Mouse (Mus musculus) embryo, embryonic 10.5 days (tissue): Measurements from ENCODE around the gene Aadacl2.

ENCODE experiments used
- DNase-seq: peaks from one replicate; pipeline ENCODE4 v3.0.0-alpha.2; 2015; ENCODE audit warnings: low spot score

Aadacl2 gene

DNA sequence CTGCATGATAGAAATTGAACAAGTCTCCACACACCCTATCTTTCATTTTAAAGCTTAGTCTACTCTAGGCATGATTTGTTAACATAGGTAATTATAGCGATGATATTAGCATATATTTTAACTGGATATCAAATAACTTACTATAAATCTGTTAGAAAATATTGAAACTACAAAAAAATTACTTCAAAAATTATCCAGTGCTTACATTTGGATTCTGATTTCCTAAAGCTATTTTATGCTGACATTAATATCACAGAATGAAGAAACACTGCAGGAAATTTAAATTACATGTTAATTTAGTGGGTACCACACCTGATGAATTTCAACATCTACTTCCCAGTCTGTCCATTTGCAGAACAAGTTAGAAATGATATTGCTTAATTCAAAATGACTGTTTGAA, at the start of gene Aadacl2:
Gene Aadacl2, plus strand, starts transcription at position 301 of the 400 bp plus-strand sequence.
- DNase-seq: no peak

DNA sequence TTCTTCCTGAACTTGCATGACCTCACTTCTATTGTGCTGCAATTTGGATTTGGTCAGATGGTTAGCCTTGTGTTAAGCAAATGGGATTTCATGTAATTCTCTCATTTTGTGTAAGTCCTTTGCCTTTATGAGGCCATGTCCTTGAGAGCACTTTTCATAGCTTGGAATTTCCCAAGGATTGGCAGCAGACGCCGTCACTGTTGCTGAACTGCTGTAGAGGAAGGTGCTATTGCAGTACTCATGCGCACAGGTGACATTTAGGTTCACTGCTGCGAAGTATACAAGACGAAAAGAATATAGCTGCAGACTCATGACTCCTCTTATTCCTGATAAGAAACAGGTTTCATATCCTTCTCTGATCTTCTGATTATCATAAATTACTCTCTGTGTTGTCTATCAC, 35.7 kb upstream of the Aadacl2 start:
- DNase-seq: no peak

DNA sequence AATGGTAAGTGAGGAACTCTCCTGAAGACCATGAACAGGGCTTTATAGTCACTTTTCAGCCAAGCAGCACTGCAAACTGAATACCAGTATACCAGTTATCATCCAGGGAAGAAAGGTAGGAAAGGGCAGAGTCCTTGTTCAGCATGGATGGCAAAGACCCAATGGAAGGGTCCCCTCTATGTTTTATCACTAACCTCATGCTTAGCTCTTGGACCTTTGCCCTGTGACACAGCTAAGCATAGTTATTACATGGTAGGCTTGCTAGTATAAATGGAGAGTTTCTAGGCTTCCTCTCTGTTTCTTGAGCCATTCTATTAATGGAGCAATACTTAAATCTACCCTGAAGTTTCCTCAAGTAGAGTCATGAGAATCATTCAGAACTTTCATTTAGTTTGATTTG, 32.0 kb upstream of the Aadacl2 start:
- DNase-seq: no peak

DNA sequence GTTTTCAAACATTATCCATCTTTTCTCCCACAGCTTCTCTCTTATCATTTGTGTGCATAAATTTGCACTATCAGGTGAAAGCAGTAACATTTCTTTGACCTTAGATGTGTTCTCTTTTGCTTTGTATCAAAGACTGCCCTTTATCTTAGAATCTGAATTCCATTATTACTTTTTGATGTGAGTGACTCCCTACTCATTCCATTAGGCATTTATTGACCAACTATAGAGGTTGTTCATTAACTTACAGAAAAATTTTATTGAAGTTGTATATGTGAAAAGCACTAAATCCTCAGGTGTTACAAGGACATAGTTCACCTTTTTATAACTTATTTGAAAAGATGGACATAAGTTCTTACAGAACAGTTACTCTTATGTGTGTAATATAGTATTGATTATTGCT, 2.9 kb upstream of the Aadacl2 start:
- no peak for DNase-seq

DNA sequence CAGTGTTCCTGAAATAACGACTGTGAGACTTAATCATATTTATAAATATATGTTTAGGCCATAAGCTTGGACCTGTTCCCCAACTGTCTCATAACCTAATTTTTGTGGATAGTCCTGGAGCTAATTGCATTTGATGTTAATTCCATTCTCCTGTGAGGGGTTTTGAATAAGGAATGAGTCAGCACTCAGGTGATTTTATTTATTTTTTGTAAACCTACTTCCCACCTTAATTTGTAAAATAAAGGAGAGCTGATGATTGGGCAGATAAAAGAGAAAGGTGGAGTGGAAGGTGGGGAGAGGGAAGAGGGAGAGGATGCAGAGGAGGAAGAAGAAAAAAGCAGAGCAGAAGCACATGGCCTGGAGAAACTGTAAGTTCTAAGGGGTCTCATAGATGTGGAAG, 18.9 kb downstream of the Aadacl2 start, which contains the start of gene Aadac:
Gene Aadac, plus strand, starts transcription at position 301 of the 400 bp plus-strand sequence.
- DNase-seq: no peak

DNA sequence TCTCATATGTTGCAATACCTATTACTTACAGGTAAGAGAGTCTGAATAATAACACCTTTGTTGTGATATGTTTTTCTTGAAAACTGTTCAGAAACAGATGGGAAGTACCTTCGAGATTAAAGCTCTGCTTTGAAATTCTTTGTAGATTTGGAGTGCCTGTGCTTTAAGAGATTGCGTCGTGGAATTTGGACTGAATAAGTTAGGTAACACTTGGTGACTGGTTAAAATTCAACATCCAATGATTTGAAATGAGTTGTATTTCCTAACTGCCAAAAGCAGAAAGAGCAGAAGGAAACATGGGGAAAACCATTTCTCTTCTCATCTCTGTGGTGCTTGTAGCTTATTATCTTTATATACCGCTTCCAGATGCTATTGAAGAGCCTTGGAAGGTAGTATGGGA, 25.0 kb downstream of the Aadacl2 start:
- DNase-seq: no peak

DNA sequence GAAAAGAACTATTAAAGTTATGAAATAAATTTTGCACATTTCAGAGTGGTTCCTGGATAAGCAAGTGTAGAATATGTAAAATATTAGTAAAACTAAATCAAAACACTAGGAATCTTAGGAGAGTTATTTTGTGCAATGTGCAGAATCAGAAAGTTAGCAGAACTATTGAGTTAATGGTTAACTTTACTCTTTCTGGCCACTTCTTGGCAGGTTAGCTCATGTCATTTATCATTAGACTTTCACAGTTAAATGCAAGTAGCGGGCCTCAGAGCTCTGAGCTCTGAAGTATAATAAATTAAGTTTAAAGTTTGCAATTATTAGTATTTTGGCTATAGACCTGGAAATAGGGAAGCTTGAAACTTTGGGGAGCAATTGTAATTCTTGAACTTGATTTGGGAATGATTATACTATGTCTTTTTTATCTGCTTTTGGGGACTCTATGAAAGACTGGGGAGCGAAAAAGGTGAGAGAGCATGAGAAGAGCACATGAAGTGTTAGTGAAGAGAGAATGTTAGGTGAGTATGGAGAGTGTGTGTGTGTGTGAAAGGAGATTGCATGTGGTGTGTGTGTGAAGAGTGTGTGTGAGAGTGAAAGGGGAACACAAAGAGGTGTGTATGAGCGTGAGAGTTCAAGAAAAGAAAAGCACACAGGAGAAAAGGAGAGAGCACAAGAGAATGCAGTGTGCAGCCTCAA, 39.8 kb downstream of the Aadacl2 start:
- DNase-seq: no peak

DNA sequence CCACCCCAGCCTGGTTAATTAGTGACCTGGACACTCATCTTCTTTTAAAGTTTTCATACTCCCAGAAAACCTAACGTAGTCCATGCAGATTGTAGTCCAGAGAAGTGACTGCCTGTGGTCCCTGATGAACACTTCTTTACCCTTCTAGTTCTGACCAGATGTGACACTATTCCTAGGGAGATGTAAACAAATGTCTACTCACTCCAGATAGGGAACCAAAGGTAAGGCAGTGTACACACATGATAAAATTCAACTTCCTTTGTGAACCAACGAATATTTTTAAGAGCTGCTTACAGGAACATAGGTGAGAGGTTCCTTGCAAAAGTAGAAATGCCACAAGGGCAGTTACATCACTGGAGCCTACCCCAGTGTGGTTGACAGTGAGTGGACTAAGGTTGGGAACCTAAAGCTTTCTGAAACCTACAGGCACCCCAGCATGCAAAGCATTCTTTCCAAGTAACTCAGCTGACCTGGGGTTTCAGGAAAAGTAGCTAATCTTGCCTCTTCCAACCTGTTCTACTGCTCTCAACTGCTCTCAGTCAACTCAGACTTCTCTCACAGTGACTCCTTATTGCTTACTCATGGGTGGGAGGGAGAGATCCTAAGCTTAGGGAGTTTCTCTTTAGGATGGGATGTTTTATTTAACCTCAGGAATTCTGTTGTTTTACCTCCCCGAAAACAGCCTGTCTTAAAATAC, 46.8 kb downstream of the Aadacl2 start:
- no peak for DNase-seq

DNA sequence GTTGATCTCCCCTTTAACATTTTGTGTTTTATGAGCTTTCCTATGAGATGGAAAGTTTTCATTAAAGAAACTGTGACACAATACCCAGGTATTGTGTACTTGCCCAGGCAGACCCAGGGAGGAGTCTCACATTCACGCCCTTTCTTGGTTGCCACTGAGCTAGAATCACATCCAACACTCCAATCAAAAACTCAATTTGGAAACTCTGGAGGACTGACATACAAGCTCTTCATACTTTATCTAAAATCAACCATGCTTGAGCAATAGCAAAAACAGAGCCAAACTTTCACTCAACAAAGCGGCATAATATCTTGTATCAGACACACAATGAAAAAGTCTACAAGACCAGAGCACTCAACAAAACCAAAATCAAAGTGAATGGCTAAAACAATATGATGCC, 47.4 kb downstream of the Aadacl2 start:
- no peak for DNase-seq

DNA sequence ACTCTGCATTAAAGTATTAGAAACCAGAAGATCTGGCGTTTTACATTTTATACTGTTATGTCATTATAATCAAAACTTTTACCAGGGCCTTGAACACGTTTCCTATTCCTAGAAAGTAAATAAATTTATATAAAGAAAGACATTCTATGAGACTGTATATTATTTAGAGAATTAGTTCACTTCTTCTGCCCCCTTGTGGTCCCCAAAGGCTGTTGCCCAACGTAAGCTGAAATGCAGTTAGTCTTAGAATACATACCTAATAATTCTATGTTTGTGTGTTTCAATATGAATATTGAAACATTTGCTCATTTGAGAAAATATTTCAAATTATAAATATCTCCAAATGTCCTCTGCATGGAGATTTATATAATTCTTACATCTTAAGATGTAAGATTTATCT, 49.9 kb downstream of the Aadacl2 start:
- peak; percentile 58 for DNase-seq

DNA sequence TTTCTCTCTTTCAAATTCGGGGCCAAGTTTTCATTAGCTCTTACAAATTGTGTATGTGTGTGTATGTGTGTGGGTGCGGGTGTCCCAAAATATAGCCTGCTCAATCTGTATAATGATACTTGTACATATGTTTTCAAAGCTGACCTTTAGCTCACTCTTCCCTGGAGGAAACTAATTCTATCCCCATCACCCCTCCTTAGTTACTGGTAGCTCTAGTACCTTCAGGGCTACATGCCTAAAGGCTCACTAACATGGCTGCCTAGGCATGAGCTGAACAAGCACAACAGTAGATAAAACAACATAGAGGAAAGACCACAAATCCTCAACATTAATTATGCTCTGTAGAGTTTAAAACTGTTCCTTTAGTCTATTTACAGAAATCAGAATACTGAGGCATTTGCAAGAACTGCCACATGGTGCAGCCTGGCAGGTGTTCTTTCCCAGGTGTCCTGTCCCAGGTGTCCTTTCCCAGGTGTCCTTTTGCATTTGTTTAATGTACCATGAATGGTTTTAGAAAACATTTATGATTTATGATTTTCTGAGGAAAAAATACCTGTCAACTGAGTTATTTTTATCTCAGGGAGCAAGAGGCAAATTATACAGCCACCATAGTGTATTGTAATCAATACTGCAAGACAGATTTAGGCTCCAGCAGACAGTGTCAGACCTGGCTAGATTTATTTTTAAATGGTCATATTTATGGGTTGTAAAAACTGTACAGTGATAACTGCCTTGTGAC, 50.7 kb downstream of the Aadacl2 start:
- no peak for DNase-seq

DNA sequence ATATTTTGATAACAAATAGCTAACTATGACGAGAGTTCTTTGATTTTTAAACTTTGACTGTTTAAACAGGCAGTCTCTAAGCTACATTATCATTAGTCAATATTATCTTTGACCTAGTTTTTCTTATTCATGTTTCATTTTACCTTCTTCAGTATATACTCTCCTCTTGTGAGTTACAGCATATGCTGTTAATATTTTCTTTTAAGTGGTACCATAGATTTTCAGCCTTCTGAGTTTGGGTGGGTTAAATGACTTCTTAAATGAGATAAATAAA, 51.2 kb downstream of the Aadacl2 start:
- DNase-seq: no peak
